Mouse (Mus musculus) heart, postnatal 36 days (tissue): ENCODE results near the gene Tsnax. TPM values are rescaled to one million over a fixed set of nuclear protein-coding genes. Genes with fewer than 3 reads are reported as not detected.

ENCODE experiments used
- DNase-seq, 2 experiments: peaks; one replicate each; pipeline ENCODE4 v3.0.0; 2021 to 2022
- intact Hi-C: fragments of 180-260 bp; cut with DNase I; formaldehyde crosslinking; loops from one replicate; pipeline ENCODE4 v1.15.1; 2025
- total RNA-seq, 2 experiments: library from RNA; stranded (reverse); gene quantifications; 2 replicates each; pipeline ENCODE4 v1.2.3; 2021

Tsnax gene
- total RNA-seq, 2 experiments from 2014 or later = 73.6 to 80.4 TPM

DNA sequence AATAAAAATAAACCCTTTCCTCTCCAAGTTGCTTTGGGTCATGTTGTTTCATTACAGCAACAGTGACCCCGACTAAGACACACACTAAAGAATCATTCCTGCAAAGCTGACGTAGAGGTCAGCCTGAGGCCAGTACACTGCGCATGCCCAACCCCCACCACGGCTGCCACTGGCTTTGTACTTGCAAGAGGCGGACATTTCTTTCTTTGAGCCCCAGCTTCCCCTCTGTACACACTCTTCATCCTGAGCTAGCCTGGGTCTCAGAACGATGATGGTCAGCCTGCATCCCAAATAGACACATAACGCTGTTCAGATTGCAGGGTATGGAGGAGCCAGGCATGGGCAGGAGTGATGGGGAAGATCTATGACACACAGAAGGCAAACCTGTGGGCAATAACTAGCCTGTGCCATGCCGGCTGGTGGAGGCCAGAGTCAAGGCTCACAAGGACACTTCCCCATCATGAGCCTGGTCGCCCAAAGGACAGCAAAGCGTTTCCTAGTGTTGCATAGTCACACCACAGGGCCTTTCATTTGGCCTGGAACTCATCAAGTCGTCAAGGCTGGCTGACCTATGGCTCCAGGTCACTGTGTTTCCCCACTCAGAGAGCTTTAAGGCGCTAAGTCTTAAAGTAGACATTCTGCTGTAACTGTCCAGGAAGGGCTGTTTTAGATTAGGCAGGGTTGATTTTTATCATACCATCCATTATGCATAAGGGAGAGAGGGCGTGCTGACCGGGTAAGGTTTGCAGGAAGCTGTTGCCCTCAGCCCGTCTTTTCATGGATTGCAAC, 28.0 kb downstream of the Tsnax start:
- DNase-seq = no peak
- intact Hi-C loops = no loop called here

DNA sequence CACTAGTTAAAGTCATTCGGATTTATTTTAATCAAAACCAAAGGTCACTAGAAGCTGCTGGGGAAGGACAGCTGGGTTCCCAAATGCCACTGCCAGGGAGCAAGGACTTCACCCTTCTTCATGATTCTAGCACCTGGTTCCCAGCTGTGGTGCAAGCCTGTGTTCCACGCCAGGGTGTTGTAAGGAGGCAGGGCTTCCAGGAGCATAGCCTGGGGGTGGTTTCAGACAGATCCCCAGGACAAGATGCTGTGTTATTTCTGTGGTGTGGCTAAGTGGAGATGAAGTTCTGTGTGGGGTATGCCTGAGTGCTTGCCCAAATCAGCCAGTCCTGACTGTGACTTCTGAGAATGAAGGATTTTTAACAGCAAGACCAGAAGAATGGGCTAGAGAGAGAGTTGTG, 28.7 kb downstream of the Tsnax start:
- intact Hi-C loops = no loop called here
- DNase-seq = no peak

DNA sequence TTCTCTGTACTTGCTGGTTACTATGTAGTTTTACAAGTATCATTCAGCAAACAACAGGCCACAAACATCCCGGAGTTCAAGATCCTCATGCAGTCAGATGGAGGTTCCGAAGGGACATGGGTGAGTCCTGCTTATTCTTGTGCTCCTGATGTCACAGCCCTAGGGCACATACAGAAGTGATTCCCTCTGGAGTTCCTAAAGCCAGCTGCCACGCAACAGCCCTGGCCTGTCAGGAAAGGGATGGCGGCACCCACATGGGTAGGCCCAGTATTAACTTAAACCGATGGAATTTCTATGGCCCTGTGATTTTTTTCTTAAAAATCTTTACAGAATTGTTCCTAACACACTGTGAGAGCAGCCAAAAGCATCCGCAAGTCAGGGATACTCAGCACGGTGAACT, 30.6 kb downstream of the Tsnax start:
- DNase-seq = no peak
- intact Hi-C loops = no loop called here

DNA sequence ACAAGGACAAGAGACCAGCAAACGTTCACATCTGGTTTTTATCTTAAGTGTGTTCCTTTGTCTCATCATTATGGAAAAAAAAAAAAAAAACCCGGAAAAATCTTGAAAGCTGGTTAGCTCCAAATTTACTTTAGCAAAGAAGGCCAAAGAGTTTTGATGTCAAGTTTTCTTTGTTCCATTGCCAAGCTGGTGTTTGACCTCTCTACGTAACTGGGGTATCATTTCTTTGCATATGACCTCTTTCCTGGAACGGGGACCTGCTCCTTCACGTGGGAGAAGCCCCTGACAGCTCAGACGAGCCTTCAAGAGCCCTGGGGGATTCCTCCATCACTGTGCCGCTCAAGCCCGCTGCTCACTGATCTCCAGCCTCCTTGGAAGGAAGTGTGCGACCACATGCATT, 31.1 kb downstream of the Tsnax start:
- intact Hi-C loops = no loop called here
- no peak for DNase-seq

DNA sequence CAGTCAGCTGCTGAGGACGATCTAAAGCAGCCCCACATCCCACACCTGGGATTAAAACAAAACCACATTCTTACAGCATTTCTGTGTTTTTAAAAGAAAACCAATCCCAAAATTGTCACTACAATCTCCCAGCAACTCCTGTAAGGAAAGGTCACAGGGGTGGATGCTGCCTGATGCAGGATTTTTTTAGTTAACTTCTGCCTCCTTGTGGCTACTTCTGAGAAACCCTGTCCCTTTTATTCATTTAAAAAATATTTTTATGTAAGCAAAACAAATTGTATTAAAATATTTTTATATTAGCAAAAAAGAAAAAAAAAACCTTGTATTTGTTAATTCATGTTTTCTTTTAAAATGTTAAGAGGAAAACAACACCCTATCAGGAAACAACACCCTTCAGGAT, 33.0 kb downstream of the Tsnax start:
- DNase-seq = no peak
- intact Hi-C loops = no loop called here

DNA sequence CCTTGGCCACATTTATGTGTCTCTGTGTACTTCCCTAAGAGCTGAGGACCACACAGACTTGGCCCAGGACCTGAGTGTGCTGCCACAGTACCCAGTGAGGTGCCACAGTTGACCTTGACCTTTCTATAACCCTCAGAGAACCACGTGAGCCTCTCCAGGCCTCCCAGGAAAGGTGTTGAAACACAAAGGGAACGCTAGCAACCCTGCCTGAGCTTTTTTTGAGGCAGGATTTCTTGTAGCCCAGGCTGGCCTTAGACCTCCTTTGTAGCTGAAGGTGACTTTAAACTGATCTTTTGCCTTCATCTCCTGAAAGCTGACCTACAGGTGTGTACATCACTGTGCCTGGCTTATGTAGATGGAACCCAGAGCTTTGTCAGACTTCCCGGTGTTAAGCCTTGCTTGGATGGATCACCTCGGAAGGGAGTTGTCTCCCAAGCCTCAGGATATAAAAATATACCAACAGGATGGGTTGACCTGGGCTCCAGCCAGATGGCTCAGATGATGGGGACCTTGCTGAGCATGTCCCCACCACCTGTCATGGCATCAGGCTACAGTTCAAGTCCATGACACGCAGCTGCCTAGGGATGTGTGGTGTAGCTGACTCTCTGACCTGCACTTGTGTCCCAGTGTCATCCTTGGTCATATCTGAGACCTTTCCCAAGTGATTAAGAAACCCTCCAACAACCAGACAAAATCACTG, 36.4 kb downstream of the Tsnax start:
- DNase-seq = no peak
- intact Hi-C loops = no loop called here

DNA sequence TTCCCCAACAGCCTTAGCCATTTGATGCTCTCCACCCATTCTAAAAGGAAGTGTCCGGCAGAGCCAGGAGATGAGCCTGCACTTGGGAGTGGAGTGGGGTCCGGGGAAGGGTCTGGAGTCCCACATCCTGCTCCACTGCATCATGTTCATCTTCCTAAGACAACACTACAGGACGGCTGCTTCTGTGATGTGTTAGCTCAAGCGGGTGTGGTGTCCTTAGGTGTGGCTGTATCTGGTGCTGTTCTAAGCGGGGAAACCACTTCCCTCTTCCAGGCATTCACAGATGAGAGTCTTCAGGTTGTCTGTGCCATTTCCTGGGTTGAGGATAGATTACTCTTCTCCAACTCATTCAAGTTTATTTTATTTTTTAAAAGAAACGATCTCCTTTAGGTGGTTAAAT, 37.0 kb downstream of the Tsnax start:
- intact Hi-C loops = no loop called here
- DNase-seq = no peak

DNA sequence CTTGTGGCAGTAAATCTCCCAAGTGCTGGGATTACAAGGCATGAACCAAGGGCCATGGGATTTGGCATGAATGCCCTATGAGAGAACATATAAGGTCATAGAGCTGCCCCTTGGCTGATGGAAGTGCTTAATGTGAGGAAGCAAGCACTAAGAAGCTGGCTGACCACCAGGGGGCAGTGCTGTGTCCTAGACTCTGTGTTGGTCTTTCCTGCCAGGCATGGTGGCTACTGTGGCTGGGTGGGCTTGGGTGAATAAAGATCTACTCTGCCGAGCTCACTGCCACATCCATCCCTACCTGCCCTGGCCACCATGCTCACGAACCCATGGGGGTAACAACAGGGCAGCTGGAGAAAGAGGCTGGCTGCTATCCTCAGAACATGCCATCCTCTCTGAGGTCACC, 39.2 kb downstream of the Tsnax start:
- intact Hi-C loops = no loop called here
- peak; percentile 73 to 85 for DNase-seq

DNA sequence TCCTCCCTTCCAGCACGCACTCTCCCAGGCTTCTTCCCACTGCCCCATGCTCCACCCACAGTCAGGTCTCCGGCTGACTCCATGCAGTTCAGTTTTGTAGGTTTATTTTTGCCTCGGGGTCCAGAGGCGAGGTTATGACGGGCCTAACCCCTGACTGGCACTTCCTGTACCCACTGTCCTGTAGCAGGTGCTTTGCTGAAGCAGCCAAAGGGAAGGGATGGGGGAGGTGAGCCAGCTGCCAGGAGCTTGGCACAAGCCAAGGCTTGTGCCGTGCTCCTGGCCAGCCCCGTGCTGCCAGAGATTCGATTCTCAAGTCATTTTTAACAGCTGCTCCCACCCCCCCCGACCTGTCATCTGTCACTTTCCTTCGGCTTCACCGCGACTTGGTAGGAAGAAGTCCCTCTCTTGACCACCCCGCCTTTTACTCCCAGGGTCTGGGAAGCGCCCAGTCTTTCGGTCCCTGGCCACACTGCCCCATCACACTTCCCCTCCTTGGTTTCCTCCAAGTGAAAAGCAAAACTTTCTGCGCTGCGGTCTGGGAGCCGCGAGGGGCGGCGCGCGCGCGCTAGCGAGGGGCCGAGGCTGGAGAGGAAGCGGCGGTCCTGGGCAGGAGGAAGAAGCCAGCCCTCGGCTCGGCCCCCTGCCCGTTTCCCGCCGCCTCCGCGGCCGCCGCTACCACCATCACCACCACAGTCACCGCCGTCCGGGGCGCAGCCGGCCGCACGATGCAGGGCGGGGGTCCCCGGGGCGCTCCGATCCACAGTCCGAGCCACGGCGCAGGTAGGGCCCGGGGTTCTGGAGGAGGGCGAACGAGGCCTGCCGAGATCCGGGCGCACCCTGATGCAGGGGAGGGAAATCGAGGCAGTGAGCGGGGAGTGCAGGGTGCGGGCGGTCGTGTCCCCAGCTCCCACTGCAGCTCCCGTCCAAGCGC, 41.0 kb downstream of the Tsnax start, which contains the start of gene Disc1:
Gene Disc1 (plus strand): TSS at position 691 of the 931 bp plus-strand sequence.
- peak; percentile 57 to 71 for DNase-seq
- intact Hi-C loops = no loop called here

DNA sequence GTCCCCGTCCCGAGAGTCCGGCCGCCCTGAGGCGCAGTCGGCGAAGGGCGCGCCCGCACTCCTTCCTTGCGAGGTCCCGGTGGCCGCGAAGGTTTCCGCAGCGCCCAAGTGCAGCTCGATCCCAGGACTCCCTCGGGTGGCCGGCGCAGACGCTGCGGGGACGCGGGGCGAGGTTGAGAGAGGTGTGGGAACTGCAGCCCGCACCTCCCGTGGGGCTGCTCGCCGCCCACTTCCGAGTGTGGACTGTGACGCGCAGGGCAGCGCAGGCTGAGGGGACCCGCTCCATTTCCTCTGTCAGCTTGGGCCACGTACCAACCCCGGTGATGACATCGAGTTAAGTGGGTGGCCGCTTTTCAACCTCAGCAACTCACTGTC, 41.6 kb downstream of the Tsnax start:
- intact Hi-C loops = no loop called here

DNA sequence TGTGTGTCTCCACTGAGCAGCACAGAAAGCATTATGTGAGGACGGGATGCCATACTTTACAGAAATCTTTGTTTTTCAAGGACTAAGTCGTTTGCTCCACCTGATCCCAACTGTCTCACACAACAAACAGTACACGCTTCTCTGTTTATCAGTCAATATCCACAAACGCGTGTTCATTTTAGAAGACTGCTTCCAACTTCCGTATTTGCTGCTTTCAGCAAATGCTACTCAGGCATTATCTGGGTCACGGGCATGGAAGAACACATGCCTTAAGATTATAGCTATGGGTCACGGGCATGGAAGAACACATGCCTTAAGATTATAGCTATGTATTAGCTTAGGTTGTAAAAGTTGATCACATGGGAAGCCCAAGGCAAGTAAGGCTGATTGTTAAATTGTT, 48.1 kb downstream of the Tsnax start:
- intact Hi-C loops = no loop called here

More for the DNA sequence above, 41.6 kb downstream of the Tsnax start:
- peak; percentile 67 to 77 for DNase-seq

DNA sequence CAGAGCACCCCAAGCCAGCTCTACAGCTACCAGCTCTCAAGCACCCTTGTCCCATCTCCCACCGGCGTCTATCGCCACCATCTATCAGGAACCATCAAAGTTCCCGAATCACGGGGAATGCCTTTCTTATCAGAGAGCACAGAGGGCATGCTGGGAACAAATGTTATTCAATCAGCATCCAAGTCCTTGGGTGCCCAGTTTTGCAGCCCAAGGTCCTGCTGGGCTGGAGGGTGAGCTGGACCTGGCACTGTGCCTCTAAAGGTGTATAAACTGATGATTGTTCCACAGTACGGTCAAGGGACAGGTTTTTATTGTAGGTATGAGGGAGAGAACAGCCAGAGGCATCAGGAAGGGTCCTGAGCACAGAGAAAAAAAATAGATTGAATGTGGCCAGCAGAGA, 52.8 kb downstream of the Tsnax start:
- intact Hi-C loops = loop anchor here (5.0 kb wide), 2 partner anchors 52 to 102 kb away; no protein-coding TSS in a partner anchor
- DNase-seq = no peak

More for the DNA sequence above, 48.1 kb downstream of the Tsnax start:
- no peak for DNase-seq

DNA sequence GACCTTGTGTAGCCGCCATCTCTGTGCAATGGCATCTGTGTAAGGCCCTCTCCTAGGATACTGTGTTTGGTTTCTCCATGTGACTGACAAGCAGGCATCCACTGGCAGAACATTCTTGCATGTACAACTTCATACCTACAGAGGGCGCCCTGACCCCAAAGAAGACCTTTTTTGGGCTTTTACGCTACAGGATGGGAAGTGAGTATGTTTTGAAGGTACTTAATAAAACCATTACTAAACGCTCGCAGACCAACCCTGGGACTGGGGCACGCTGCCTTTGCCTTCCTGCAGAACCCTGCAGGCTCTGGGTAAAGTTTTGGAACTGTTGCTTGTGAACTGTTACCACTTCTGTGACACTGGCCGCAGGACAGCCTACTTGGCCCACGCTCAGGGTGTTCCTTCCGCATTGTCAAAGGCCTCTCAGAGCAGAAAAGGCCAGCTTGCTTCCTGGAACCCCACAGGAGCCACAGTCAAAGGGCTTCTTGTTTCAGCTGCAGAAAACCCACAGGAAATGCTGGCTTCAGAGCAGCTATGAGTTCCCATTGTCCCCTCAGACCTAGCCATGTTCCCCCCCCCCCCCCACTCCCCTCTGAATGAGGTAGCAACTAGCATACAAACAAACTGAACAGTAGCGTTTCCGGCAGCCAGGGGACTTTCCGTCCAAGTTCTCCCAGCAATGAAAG, 54.3 kb downstream of the Tsnax start:
- peak; percentile 77 to 83 for DNase-seq
- intact Hi-C loops = loop anchor here (2.0 to 5.0 kb wide), 4 partner anchors 50 to 804 kb away; no protein-coding TSS in a partner anchor

DNA sequence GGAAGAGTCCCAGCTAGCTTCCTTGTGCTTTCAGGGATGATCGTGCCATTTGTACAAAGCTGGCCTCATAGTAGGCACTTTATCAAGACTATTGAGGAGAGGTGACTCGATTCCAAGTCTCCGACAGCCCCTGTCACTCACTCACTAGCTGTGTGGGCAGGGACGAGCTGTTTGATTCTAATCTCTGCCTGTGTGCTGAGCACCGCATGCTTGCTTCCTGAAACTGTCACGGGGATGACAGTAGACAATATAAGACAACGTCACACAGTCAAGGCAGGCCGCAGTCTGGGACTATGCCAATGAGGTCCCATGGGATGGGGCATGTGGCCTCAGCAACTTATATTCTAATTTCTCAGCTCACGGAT, 54.8 kb downstream of the Tsnax start:
- intact Hi-C loops = loop anchor here (2.0 to 5.0 kb wide), 4 partner anchors 50 to 803 kb away; no protein-coding TSS in a partner anchor
- DNase-seq = peak; percentile 67 to 71

DNA sequence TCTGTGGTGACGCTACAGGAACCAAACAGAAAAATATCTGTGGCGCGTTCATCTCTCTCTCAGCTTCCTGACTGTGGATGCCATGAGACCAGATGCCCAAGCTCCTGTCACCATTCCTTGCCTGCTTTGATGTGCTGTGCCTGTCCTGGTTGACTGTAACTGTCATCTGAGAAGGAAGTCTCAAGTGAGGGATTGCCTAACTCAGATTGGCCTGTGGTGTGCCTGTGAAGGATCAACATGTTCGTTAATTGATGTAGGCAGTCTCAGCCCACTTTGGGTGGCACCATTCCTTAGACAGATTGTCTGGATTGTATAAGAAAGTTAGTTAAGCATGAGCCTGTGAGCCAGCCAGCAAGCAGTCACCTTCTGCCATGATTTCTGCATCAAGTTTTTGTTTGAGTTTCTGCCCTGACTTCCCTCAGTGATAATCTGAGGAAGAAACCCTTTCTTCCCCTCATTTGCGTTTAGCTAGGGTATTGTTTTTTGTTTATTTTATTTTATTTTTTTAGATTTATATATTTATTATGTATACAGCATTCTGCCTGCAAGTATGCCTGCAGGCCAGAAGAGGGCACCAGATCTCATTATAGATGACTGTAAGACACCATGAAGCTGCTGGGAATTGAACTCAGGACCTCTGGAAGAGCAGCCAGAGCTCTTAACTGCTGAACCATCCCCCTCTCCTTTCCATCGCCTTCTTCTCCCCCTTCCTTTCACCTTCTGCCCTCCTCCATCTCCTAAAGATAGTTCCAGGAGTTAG, 55.5 kb downstream of the Tsnax start:
- no peak for DNase-seq
- intact Hi-C loops = loop anchor here (2.0 to 5.0 kb wide), 3 partner anchors 14 to 99 kb away; no protein-coding TSS in a partner anchor

DNA sequence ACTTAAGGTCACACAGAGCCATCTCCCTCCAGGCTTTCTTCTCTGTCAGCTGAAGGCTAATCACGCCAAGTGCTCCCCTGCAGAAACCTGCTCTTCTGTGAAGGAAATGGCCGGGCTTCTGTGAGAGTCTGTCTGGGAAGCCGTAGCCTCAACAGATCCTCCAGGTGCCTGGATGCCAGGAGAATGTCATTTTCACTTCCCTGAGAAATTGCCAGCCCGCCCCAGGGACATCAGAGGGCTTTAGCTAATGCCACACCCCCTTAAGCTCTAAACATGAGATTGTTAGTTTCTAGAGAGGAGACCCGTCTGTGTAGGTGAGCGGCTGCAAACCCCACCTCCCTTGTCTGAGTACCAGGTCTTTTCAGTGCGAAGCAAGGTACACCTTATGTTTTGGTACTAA, 56.5 kb downstream of the Tsnax start:
- no peak for DNase-seq
- intact Hi-C loops = loop anchor here (2.0 to 5.0 kb wide), 3 partner anchors 13 to 98 kb away; no protein-coding TSS in a partner anchor

DNA sequence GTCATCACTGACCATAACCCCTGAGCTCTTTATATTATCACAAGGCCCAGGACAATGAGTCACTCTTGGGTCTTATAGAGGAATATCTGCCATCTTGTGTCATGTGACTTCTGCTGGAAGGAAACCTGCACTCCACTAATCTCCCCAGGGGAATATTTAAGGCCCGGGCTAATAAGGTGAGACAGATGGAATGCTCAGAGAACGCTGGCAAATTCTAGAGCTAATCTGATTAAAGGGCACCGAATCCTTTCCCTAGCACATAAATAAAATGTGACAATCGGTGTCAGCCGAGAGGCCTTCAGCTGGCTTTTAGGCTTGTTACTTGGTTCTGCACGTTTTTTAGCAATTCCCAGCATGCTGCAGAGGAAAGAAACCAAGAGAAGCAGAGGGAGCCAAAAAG, 56.9 kb downstream of the Tsnax start:
- no peak for DNase-seq
- intact Hi-C loops = loop anchor here (2.0 to 5.0 kb wide), 3 partner anchors 13 to 98 kb away; no protein-coding TSS in a partner anchor

DNA sequence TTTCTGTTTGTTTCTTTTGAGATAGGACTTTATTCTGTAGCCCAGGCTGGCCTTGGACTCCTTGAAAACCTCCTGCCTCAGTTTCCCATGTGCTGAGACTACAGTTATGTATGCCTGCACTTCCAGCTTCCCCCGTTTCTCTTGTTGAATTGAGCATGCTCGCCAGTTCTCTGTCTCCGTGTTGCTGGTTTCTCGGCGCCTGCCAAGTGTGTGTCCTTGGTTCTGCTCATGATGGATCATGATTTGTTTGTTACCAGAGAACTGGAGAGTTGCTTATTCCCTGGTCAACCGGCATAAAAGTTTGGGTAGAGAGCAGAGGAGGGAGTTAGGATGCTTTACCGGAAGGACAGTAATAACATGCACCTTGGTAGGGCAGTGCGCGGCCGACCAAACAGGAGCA, 61.3 kb downstream of the Tsnax start:
- intact Hi-C loops = no loop called here

DNA sequence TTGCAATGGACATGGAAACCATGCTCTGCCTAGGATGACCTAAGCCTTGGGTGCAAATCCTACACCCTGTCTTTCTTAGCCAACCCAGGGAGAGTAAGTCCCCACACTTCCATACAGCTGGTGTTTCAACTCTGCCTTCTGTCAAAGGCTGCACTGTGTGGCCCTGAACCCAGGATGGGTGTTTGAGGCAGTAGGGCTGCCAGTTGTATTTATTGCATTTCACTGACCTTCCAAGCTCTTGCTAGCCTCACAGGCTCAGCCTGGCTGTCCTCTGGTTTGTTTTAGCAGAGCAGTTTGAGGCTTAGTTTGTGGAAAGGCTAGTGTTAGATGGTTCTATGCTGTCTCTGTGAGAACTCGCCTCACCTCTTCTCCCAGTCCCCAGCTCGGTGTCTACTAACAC, 61.8 kb downstream of the Tsnax start:
- no peak for DNase-seq
- intact Hi-C loops = no loop called here

More for the DNA sequence above, 61.3 kb downstream of the Tsnax start:
- no peak for DNase-seq
